Mouse (Mus musculus): ENCODE measurements around the gene Tdg. TPM values are rescaled to one million over a fixed set of nuclear protein-coding genes. Genes with fewer than 3 reads are reported as not detected.
A peak's percentile ranks its signal among the peaks of the same experiment; 100 is the strongest.

Tdg gene
- polyA plus RNA-seq, 1 experiment from 2014 or later, result 115 TPM

- no peak for ATAC-seq (replicated peaks; ENCODE audit: insufficient number of reproducible peaks, low FRiP score, low TSS enrichment)
- Histone ChIP-seq H3K27ac (ENCODE audit: low read depth, low read length) (no peak overlapping the region), H3K4me2 (no peak overlapping the region), H3K9ac (ENCODE audit: low read depth, low read length) (no peak overlapping the region), H3K36me3 (ENCODE audit: control insufficient read depth, insufficient read depth, low read length) (peaks cover 2% of the 10 kb centered on the region; the same call in 1 of the 2 replicates), H3K4me1 (ENCODE audit: control insufficient read depth, insufficient read depth, low read length) (peaks cover 12% of the 10 kb centered on the region), H3K4me3 (ENCODE audit: low read depth, low read length) (no peak overlapping the region), H3K27me3 (ENCODE audit: control insufficient read depth, insufficient read depth, low read length) (no peaks in the 10 kb centered on the region), H3K9me3 (replicated peaks; ENCODE audit: control insufficient read depth, low read length) (no peaks in the 10 kb centered on the region)
- 79% methylated on average over 3 of the region's 3 CpGs for WGBS (ENCODE audit: insufficient replicate concordance)
Measured at GRCm38 (mm10) chr10:82697305-82697898, 67.8 kb downstream of the Tdg start.

- Histone ChIP-seq H3K4me2 (peak overlapping the region; percentile 84), H3K9me3 (replicated peaks; ENCODE audit: control insufficient read depth, low read length) (no peaks in the 10 kb centered on the region), H3K27me3 (ENCODE audit: control insufficient read depth, insufficient read depth, low read length) (no peaks in the 10 kb centered on the region), H3K9ac (ENCODE audit: low read depth, low read length) (peak overlapping the region; percentile 83), H3K4me1 (ENCODE audit: control insufficient read depth, insufficient read depth, low read length) (peaks cover 12% of the 10 kb centered on the region), H3K36me3 (ENCODE audit: control insufficient read depth, insufficient read depth, low read length) (peaks cover 2% of the 10 kb centered on the region; the same call in 1 of the 2 replicates), H3K4me3 (ENCODE audit: low read depth, low read length) (peak overlapping the region; percentile 93), H3K27ac (ENCODE audit: low read depth, low read length) (peak overlapping the region; percentile 75)
- WGBS (ENCODE audit: insufficient replicate concordance), result under 1% methylated on average over 40 of the region's 42 CpGs
- peak; percentile 97 for ATAC-seq (replicated peaks; ENCODE audit: insufficient number of reproducible peaks, low FRiP score, low TSS enrichment)
Measured at GRCm38 (mm10) chr10:82698712-82699261, 69.2 kb downstream of the Tdg start.

GRCm38 (mm10) chr10:82699296-82699941, 69.8 kb downstream of the Tdg start:
- ATAC-seq (replicated peaks; ENCODE audit: insufficient number of reproducible peaks, low FRiP score, low TSS enrichment), result peak; percentile 71
- Histone ChIP-seq H3K4me2 (peak overlapping the region; percentile 84), H3K4me1 (ENCODE audit: control insufficient read depth, insufficient read depth, low read length) (peaks cover 12% of the 10 kb centered on the region), H3K27ac (ENCODE audit: low read depth, low read length) (peak overlapping the region; percentile 75), H3K36me3 (ENCODE audit: control insufficient read depth, insufficient read depth, low read length) (peaks cover 4% of the 10 kb centered on the region; the same call in 1 of the 2 replicates), H3K27me3 (ENCODE audit: control insufficient read depth, insufficient read depth, low read length) (no peaks in the 10 kb centered on the region), H3K4me3 (ENCODE audit: low read depth, low read length) (peak overlapping the region; percentile 93), H3K9me3 (replicated peaks; ENCODE audit: control insufficient read depth, low read length) (no peaks in the 10 kb centered on the region), H3K9ac (ENCODE audit: low read depth, low read length) (peak overlapping the region; percentile 83)
- WGBS (ENCODE audit: insufficient replicate concordance), result 0% methylated on average over 40 of the region's 59 CpGs

Other genes starting within 250 kb of the Tdg start
- not detected in 2 replicates for gene Gm1553, start 137.2 kb upstream of the Tdg start, polyA plus RNA-seq (2014; fragmentation: Nextera tagmentation; extraction: Ambion mirVana)
- 37.2 and 38.2 TPM in 2 replicates for gene 1190007I07Rik, start 6.6 kb upstream of the Tdg start, polyA plus RNA-seq (2014; fragmentation: Nextera tagmentation; extraction: Ambion mirVana)
- gene Glt8d2, start 60.8 kb downstream of the Tdg start, polyA plus RNA-seq (2014; fragmentation: Nextera tagmentation; extraction: Ambion mirVana), result 1.4 and 1.6 TPM in 2 replicates
- gene Hcfc2, start 66.3 kb downstream of the Tdg start, polyA plus RNA-seq (2014; fragmentation: Nextera tagmentation; extraction: Ambion mirVana), result 42.8 and 45.8 TPM in 2 replicates
- gene Nfyb, start 134.3 kb downstream of the Tdg start, polyA plus RNA-seq (2014; fragmentation: Nextera tagmentation; extraction: Ambion mirVana), result 27.1 and 29.9 TPM in 2 replicates
- 88.2 and 92.3 TPM in 2 replicates for gene Txnrd1, start 204.1 kb downstream of the Tdg start, polyA plus RNA-seq (2014; fragmentation: Nextera tagmentation; extraction: Ambion mirVana)
- gene Eid3, start 236.8 kb downstream of the Tdg start, polyA plus RNA-seq (2014; fragmentation: Nextera tagmentation; extraction: Ambion mirVana), result 0.20 and 0.23 TPM in 2 replicates